Mouse (Mus musculus): Measurements from ENCODE around the gene Pnrc1. TPM values are rescaled to one million over a fixed set of nuclear protein-coding genes. Genes with fewer than 3 reads are reported as not detected.
A peak's percentile ranks its signal among the peaks of the same experiment; 100 is the strongest.

The Pnrc1 gene
- polyA plus RNA-seq, 1 experiment from 2014 or later: 131 TPM

DNA sequence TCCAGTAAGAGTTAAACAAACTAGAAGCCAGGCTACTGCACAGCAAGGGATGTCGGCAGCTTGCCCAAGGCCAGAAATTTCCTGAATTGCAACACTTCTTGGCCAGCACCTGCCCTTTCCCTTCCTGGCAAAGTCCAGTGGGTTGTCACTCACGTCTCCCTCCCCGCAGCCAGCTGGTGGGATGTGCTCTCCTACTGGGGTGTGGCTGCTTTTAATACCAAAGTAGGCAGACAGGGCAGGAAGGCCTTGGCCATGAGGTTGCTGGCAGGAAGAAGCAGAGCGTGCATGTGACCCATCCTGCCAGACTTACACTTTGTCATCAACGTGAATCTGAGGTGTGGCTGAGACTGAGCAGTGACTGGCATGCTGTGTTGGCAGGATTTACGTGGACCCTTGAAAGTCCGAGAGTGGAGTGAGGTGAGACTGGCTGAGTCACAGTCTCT is 28.6 kb downstream of the Pnrc1 start:
- ATAC-seq: peak; percentile 96

GRCm38 (mm10) chr4:33260311-33260710 is 29.7 kb downstream of the Pnrc1 start:
- H3K4me3 ChIP-seq (ENCODE audit: low read depth, low read length): no peak overlapping the region
- no peaks in the 10 kb centered on the region for H3K27me3 ChIP-seq (replicated peaks; ENCODE audit: control insufficient read depth, insufficient read depth, low read length)
- no peaks in the 10 kb centered on the region for H3K36me3 ChIP-seq (ENCODE audit: control insufficient read depth, insufficient read depth)
- H3K4me1 ChIP-seq (replicated peaks; ENCODE audit: control insufficient read depth, insufficient read depth, low read length): no peaks in the 10 kb centered on the region; the same call in 1 of the 2 replicates
- peak overlapping the region; percentile 87; the same call in 1 of the 2 replicates for H3K27ac ChIP-seq (ENCODE audit: low read depth, low read length)
- no peak for TF ChIP-seq CTCF (IDR thresholded peaks at IDR 0.05; ENCODE audit: low read depth)
- no peak overlapping the region for H3K4me2 ChIP-seq (replicated peaks; ENCODE audit: low read depth)
- ATAC-seq: no peak
- no peaks in the 10 kb centered on the region for H3K9me3 ChIP-seq (ENCODE audit: control insufficient read depth)
- no peak overlapping the region for H3K9ac ChIP-seq (ENCODE audit: low read depth, low read length)

More for the DNA sequence above, 28.6 kb downstream of the Pnrc1 start:
- peak overlapping the region; percentile 87 for H3K27ac ChIP-seq (ENCODE audit: low read depth, low read length)
- H3K4me3 ChIP-seq (ENCODE audit: low read depth, low read length): no peak overlapping the region
- WGBS: 9% methylated on average over 7 of the region's 7 CpGs
- no peaks in the 10 kb centered on the region for H3K27me3 ChIP-seq (replicated peaks; ENCODE audit: control insufficient read depth, insufficient read depth, low read length)
- no peaks in the 10 kb centered on the region; the same call in 1 of the 2 replicates for H3K4me1 ChIP-seq (replicated peaks; ENCODE audit: control insufficient read depth, insufficient read depth, low read length)
- no peaks in the 10 kb centered on the region for H3K36me3 ChIP-seq (ENCODE audit: control insufficient read depth, insufficient read depth)
- peak overlapping the region; percentile 18; the same call in 1 of the 2 replicates for H3K4me2 ChIP-seq (replicated peaks; ENCODE audit: low read depth)
- no peaks in the 10 kb centered on the region for H3K9me3 ChIP-seq (ENCODE audit: control insufficient read depth)
- no peak overlapping the region for H3K9ac ChIP-seq (ENCODE audit: low read depth, low read length)
- peak; percentile 52 for TF ChIP-seq CTCF (IDR thresholded peaks at IDR 0.05; ENCODE audit: low read depth)

- no peak overlapping the region for H3K4me3 ChIP-seq (ENCODE audit: low read depth, low read length)
Measured at GRCm38 (mm10) chr4:33257263-33257964, 32.5 kb downstream of the Pnrc1 start.

DNA sequence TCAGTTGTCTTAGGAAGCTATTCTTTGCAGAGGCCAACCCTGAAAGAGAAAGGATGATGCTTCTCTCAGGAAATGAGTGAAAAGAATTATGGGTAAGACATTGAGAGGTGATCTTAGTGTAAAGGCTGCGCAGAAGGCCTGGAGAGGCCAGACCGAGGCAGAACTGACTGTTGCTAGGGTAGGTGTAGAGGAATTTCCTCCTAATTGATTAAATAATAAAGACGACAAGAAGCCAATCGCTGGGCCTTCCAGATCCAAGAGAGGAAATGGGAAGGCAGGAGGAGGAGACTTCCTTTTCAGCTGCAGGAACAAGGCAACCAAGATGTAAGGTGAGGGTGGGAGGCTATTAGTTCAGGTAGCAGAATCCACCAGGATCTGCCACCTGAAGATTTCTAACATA is 35.3 kb downstream of the Pnrc1 start:
- WGBS: 77% methylated on average over 4 of the region's 4 CpGs
- Histone ChIP-seq H3K4me3 (ENCODE audit: low read depth, low read length) (no peak overlapping the region), H3K4me1 (replicated peaks; ENCODE audit: control insufficient read depth, insufficient read depth, low read length) (no peaks in the 10 kb centered on the region), H3K9me3 (ENCODE audit: control insufficient read depth) (no peaks in the 10 kb centered on the region), H3K36me3 (ENCODE audit: control insufficient read depth, insufficient read depth) (no peaks in the 10 kb centered on the region), H3K27me3 (replicated peaks; ENCODE audit: control insufficient read depth, insufficient read depth, low read length) (no peaks in the 10 kb centered on the region), H3K27ac (ENCODE audit: low read depth, low read length) (no peak overlapping the region), H3K9ac (ENCODE audit: low read depth, low read length) (no peak overlapping the region), H3K4me2 (replicated peaks; ENCODE audit: low read depth) (no peak overlapping the region)
- no peak for ATAC-seq
- TF ChIP-seq CTCF (IDR thresholded peaks at IDR 0.05; ENCODE audit: low read depth): no peak

More at GRCm38 (mm10) chr4:33257263-33257964, 32.5 kb downstream of the Pnrc1 start:
- Histone ChIP-seq H3K4me1 (replicated peaks; ENCODE audit: control insufficient read depth, insufficient read depth, low read length) (no peaks in the 10 kb centered on the region; the same call in 1 of the 2 replicates), H3K9me3 (ENCODE audit: control insufficient read depth) (no peaks in the 10 kb centered on the region), H3K9ac (ENCODE audit: low read depth, low read length) (no peak overlapping the region), H3K27ac (ENCODE audit: low read depth, low read length) (0 out of 2 replicates have a peak overlapping the region, but pooled peaks have one; percentile 23), H3K4me2 (replicated peaks; ENCODE audit: low read depth) (peak overlapping the region; percentile 13; the same call in 1 of the 2 replicates), H3K27me3 (replicated peaks; ENCODE audit: control insufficient read depth, insufficient read depth, low read length) (no peaks in the 10 kb centered on the region), H3K36me3 (ENCODE audit: control insufficient read depth, insufficient read depth) (no peaks in the 10 kb centered on the region)
- WGBS: 40% methylated on average over 11 of the region's 11 CpGs
- no peak for TF ChIP-seq CTCF (IDR thresholded peaks at IDR 0.05; ENCODE audit: low read depth)
- ATAC-seq: peak; percentile 11; the same call in 1 of the 2 replicates

GRCm38 (mm10) chr4:33250867-33251266 is 39.1 kb downstream of the Pnrc1 start:
- ATAC-seq: no peak
- H3K36me3 ChIP-seq (ENCODE audit: control insufficient read depth, insufficient read depth): peaks cover 2% of the 10 kb centered on the region
- no peak overlapping the region for H3K27ac ChIP-seq (ENCODE audit: low read depth, low read length)
- no peaks in the 10 kb centered on the region for H3K27me3 ChIP-seq (replicated peaks; ENCODE audit: control insufficient read depth, insufficient read depth, low read length)
- 76% methylated on average over 2 of the region's 2 CpGs for WGBS
- H3K4me2 ChIP-seq (replicated peaks; ENCODE audit: low read depth): no peak overlapping the region
- no peaks in the 10 kb centered on the region; the same call in 1 of the 2 replicates for H3K4me1 ChIP-seq (replicated peaks; ENCODE audit: control insufficient read depth, insufficient read depth, low read length)
- no peak overlapping the region for H3K4me3 ChIP-seq (ENCODE audit: low read depth, low read length)
- no peak overlapping the region for H3K9ac ChIP-seq (ENCODE audit: low read depth, low read length)
- TF ChIP-seq CTCF (IDR thresholded peaks at IDR 0.05; ENCODE audit: low read depth): no peak
- no peaks in the 10 kb centered on the region for H3K9me3 ChIP-seq (ENCODE audit: control insufficient read depth)

DNA sequence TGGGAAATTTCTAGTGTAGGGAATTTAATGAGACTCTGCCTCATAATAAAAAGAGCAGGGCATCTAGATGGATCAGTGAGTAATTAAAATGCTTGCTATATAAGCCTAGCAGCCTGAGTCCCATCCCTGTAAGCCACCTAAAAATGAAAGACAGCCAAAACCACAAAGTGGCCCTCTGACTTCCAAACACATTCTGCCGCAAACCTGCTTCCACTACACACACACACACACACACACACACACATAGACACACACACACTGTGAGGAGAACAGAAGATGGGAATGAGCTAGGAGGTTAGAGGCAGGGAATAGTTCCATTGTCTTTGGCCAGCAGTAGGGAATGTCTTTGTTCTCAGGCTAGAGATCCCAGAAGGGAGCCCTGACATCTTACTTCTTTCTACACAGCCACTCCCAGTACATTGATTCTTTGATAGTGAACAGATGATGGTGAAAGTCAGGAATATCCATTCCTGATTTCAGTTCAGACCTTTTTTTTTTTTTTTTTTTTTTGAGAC is 40.2 kb downstream of the Pnrc1 start:
- H3K4me3 ChIP-seq (ENCODE audit: low read depth, low read length): no peak overlapping the region
- H3K4me2 ChIP-seq (replicated peaks; ENCODE audit: low read depth): no peak overlapping the region
- ATAC-seq: no peak
- no peak for TF ChIP-seq CTCF (IDR thresholded peaks at IDR 0.05; ENCODE audit: low read depth)
- no peak overlapping the region for H3K27ac ChIP-seq (ENCODE audit: low read depth, low read length)
- H3K27me3 ChIP-seq (replicated peaks; ENCODE audit: control insufficient read depth, insufficient read depth, low read length): no peaks in the 10 kb centered on the region
- no peaks in the 10 kb centered on the region for H3K9me3 ChIP-seq (ENCODE audit: control insufficient read depth)
- no peak overlapping the region for H3K9ac ChIP-seq (ENCODE audit: low read depth, low read length)
- peaks cover 11% of the 10 kb centered on the region for H3K36me3 ChIP-seq (ENCODE audit: control insufficient read depth, insufficient read depth)
- no peaks in the 10 kb centered on the region; the same call in 1 of the 2 replicates for H3K4me1 ChIP-seq (replicated peaks; ENCODE audit: control insufficient read depth, insufficient read depth, low read length)
- WGBS: 89% methylated on average over 1 of the region's 1 CpGs

All from intestine, postnatal 0 days (tissue).